Mouse (Mus musculus) kidney, postnatal 36 days (tissue): Measurements from ENCODE around the gene Akna.

ENCODE experiments used
- DNase-seq, 2 experiments: peaks; one replicate each; pipeline ENCODE4 v3.0.0; 2021 to 2022; ENCODE audit warnings: mixed read lengths in 2 of 2

Akna gene

DNA sequence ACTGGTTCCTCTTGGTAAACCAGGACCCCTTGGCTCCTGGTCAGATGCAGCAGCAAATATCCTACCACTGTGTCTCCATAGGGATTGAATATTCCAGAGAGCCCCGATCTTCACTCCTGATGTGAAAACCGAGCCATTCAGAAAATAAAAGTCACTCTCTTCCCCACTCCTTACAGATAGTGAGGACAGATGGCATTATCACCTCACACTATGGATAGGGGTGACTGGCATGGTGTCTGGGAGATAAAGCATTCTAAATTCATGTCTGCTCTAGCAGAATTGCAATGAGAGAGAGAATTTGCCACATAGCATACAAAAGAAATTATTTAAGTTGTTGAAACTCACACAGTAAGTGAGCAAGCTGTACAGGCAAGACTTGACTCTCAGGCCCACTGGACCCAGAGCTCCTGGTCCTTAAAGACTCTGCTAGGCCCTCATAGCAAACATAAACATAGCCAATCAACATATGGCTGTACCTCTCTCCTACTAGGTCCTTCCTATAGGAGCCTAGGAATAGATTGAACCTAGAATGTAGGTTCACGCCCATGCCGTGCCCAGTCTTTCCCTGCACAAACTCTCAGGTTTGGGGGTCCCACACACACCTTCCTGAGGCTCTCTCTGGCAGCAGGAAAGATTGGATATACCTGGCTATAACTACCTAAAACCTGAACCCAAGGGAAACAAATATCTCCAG is 20.3 kb downstream of the Akna start:
- DNase-seq = no peak

- peak in 1 of 2 experiments; percentile 26 for DNase-seq
These were observed 25.7 kb downstream of the Akna start for GRCm38 (mm10) chr4:63377483-63377882.

GRCm38 (mm10) chr4:63375367-63375766 is 27.8 kb downstream of the Akna start:
- no peak for DNase-seq

- no peak for DNase-seq
These were observed 28.8 kb downstream of the Akna start for GRCm38 (mm10) chr4:63374331-63374730.

GRCm38 (mm10) chr4:63373404-63373803 is 29.8 kb downstream of the Akna start:
- DNase-seq = no peak

- DNase-seq = peak; percentile 20 to 64
These were observed 31.3 kb downstream of the Akna start for GRCm38 (mm10) chr4:63371890-63372289.

GRCm38 (mm10) chr4:63370897-63371296 is 32.3 kb downstream of the Akna start:
- DNase-seq = no peak

GRCm38 (mm10) chr4:63368577-63368976 is 34.6 kb downstream of the Akna start:
- DNase-seq = peak; percentile 83 to 94

GRCm38 (mm10) chr4:63362150-63362549 is 41.0 kb downstream of the Akna start, which contains the start of gene Orm2:
Gene Orm2 (plus strand): TSS chr4:63362449.
- DNase-seq = no peak

DNA sequence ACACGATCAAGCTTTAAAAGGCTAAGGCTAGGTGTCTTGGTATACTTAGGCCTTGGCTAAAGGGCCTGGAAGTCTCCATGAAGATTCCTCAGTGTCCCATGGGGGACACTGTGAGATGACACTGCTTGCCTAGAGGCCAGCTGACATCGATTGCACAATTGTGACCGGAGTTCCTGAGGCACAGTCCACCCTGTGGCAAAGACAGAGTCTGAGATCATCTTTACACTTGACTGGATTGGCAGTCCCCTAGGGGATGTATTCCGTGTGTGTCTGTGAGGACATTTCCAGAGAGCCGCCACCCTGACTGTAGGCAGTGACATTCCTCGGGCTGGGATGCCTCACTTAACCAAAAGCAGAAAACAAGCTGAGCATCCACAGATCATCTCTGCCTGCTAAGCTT is 43.3 kb downstream of the Akna start:
- no peak for DNase-seq

GRCm38 (mm10) chr4:63356981-63357570 is 46.1 kb downstream of the Akna start:
- no peak for DNase-seq

DNA sequence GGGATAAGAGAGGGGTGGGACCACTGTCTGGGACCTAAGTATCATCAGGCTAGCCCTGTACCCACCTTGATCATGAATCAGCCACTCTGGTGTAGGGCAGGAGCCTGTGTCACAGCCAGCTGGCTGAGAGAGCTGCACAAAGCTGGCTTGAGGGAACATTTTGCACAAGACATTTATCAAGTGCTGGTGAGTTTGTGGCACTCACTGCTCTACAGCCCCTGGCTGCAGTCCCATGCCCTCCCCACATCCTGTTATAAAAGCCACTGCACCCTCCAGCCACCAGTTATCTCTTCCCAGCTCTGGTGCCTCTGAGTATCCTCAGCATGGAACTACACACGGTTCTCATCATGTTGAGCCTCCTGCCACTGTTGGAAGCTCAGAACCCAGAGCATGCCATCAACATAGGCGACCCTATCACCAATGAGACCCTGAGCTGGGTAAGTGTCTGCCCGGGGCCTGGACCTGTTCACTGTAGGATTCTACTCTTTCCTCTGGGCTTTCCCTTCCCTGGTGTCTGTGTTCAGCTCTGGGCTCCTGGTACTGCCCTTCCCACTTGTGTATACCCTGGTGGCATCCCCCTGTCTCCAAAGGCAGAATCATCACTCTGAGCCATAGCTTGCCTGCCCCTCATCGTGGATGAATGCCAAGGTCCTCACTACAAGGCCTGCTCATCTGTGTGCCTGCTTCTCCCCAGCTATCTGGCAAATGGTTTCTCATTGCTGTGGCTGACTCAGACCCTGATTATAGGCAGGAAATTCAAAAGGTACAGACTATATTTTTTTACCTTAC is 47.1 kb downstream of the Akna start, which contains the start of gene Orm3:
Gene Orm3, plus strand, starts transcription at position 286 of the 789 bp plus-strand sequence.
- DNase-seq = no peak

GRCm38 (mm10) chr4:63348524-63348923 is 54.6 kb downstream of the Akna start:
- no peak for DNase-seq

- DNase-seq = no peak
These were observed 56.5 kb downstream of the Akna start for GRCm38 (mm10) chr4:63346659-63347058.

- no peak for DNase-seq
These were observed 57.9 kb downstream of the Akna start for GRCm38 (mm10) chr4:63345261-63345660.

GRCm38 (mm10) chr4:63344295-63344694 is 58.9 kb downstream of the Akna start, which contains the start of gene Orm1:
Gene Orm1 (plus strand): TSS chr4:63344560.
- DNase-seq = no peak

- no peak for DNase-seq
These were observed 59.5 kb downstream of the Akna start for GRCm38 (mm10) chr4:63343608-63344007.

DNA sequence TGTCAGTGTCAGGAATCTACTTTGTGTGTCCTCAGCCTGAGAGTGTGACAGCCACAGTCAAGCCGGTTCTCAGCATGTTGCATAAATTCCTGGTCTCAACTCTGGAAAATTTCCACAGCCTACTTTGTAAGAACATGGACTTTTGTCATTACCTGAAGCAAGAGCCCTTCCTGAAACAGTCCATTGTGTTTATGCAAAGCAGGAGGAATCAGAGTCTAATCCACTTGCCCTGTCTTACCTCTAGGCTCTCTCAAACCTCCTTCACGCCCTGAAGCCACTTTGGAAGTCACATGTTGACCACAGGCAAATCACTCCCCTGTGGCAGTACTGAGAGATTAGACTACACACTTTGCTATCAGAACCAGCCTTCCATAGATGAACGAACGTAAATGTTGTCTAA is 60.7 kb downstream of the Akna start:
- no peak for DNase-seq

- DNase-seq = no peak
These were observed 64.6 kb downstream of the Akna start for GRCm38 (mm10) chr4:63338414-63339076.

DNA sequence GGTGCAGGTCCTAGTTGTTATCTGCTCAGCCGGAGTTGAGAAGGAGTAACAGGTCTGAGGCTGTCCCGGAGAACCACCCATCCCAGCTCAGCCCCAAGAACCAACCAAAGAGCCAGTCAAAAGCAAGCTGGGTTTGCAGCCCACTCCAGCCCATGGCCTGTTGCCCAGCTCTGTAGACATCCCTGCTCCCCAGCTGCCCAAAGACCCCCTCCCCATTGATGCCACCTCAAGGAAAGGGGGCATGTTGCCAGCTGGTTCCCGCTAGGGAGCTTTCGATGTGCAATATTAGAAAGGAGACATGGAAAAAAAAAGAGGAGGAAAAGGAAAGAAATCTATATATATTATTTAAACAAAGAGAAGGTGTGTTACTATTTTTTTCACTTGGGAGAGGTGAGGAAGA is 69.8 kb downstream of the Akna start:
- no peak for DNase-seq

DNA sequence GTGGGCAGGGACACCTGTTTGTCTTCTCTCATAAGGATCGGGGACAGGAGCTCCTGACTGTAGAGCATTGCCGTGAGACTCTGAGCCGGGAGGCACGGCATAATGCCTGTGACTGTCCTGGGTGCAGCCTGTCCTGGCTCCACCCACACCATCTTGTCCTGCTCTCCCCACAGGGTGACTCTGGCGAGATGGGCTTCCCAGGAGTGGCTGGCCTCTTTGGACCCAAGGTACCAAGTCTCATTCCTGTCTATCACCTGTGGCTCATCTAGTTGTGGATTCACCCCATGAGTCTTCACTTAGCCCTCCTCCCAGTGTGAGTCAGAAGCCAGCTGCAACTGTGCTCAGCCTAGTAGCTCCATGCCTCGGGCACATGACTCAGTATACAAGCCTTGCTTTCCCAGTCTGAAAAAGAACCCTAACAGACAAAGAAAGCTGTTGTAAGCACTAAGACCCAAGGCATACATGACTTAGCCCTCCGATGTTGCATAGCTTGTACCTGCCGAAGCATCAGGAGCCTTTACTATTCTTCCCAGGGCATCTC is 79.8 kb downstream of the Akna start:
- DNase-seq = no peak

GRCm38 (mm10) chr4:63319566-63319965 is 83.6 kb downstream of the Akna start:
- DNase-seq = peak; percentile 54 to 86
